Mouse (Mus musculus) v-Abl transformed pro-B cells (cell line): ENCODE results near the gene Dhrs4.

Experiments used
- in situ Hi-C, 2 experiments: fragments of 400-800 bp; cut with MboI; formaldehyde crosslinking; loops; one replicate each; pipeline ENCODE4 v1.15.1; 2025; ENCODE audit not compliant: unreplicated experiment in 2 of 2

Gene Dhrs4

DNA sequence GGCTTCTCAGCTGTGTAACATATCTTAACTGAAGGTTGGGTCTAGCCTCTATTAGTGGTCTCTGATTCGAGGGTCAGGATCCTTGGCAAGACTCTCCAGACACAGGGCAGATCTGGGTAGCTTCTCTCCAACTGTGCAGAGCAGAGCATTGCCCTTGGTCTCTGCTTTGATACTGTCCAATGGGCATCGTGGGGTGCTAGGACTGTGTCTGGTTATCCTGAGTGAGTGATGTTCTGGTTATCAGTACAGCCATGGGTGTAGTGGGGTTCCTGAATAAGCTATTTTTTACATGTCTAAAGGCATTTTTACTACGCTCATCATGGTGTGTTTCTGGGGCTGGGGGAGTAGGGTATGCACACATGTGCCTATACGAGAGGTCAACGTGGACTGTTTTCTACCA is 729 bp upstream of the Dhrs4 start:
- in situ Hi-C loops = no loop called here

DNA sequence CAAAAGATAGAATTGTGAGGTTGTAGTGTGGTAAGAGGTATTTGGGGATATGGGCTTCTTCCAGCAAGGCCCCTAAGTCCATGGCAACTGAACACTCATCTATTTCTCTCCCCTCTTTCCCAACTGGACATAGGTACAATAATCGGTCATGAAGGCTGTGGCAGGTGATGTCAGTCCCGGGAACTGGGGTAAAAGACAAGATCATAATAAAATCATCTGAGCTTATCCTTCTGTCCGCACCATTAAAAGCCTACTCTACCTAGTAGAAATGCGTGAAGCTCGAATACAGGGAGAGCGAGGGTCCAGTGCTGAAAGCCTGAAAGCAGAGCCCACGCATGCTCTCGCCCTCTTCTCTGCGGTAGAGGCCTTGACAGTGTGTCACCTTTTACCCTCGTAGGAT is 1.1 kb downstream of the Dhrs4 start:
- in situ Hi-C loops = no loop called here

DNA sequence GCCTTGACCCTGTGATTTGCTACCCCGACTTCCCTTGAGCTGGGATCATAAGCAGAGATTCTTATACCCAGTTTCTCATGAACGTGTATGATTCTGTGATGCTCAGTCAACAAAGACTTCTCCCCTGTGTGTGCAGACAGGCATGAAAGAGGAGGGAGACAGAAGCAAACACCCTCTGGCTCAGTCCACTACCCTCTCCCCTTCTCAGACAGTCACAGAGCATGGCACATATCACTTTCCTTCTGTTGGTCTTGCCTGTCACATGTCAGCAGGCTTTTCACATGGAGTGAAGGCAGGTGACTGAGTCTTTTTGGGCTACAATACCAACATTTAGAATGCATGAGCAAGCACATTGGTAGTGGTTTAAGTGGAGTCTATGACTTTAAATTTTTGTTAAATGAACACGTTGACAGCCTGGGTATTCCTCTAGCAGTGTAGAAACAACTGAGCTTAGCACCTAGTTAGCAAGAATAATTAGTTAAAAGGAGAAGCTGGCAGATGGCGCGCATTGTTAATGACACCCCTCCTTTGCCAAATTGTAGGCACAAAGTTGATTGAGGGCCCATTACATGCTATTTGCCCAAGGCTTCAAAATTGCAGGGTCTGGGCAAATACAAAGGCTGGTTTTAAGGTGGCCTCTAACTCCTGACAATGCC is 6.0 kb downstream of the Dhrs4 start:
- in situ Hi-C loops = no loop called here

DNA sequence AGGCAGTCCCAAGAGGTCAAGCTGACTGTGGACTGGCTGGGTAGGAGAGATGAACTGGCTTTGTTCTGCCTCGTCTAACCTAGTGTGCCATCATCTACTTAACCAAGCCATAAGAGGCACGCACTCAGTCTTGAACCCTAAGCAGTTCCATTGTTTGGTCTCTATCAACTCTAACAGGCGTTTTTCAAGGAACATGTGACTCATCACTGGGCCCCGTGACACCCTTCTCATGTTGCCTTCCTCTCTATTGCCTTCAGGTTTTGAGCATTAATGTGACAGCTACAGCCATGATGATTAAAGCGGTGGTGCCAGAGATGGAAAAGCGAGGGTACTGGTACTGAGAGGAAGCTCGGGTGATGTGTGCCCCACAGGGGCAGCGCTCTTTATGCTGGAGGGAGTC is 8.3 kb downstream of the Dhrs4 start:
- in situ Hi-C loops = no loop called here

DNA sequence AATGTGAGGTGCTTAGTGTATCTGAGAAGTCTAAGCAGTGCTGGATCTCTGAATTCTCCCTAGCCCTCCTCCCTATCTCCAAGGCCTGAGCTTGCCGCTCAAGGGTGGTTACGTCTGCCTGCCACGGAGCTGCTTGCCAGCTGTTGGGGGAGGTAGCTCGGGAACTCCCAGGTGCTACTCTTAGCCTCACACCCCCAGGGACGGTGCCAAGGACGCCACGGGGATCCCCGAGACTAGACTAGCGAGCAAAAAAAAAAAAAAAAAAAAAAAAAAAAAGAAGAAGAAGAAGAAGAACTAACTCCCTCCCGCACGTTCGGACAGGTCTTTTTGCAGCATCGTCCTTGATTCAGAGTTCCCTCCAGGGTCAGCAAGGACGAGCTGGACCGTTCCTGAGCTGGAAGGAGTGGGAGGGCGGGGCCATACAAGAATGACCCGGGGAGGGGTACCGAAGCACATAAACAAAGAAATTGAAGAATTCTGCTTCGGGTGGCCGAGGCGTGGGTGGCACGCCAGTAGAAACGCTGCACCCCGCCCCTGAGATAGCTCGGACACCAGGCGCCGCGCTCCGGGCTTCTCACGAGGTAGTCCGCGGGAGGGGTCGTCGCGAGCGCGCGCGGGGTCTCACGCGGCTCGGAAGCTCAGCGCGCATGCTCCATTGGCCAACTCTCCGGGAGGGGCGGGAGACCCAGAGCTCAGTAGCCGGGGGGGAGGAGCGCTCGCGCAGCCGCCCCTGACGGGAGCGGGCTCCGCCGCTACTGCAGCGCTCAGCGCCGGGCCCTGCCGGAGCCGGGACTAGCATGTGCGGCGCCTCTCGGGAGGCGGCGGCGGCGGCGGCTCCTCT is 12.0 kb downstream of the Dhrs4 start, which contains the start of gene Carmil3:
Gene Carmil3, plus strand, starts transcription at position 291 of the 841 bp plus-strand sequence.
- in situ Hi-C loops = loop anchor here (10.0 kb wide), 3 partner anchors 64 to 264 kb away; partner anchors contain the start of genes Cideb (in 1 of the 2) and Emc9 (in 1 of the 2)

DNA sequence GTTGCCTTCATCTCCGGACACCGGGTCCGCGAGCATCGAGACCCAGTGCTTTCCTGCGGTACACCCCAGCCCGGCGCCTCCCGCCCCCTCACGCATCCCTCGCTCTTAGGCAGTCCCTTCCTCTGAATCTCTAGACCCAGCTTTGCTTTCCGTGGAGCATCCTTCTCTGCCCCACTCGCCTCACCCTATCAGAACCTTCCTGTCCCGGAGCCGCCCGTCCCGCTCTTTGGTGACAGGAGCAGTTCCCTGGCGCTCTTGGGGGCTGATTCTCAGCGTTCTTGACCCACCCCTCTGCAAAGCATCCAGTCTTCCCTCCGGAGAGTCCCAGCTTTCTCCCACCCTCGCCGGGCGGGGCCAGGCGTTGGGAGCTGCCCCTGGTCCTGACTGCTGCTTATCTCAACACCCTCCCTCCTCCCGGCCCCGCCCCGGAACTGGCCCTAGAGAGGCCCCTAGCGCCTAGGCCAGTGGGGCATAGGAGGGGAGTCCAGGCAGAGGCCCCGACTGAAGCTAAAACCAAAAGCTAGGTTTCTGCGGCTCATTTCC is 12.8 kb downstream of the Dhrs4 start:
- in situ Hi-C loops = loop anchor here (10.0 kb wide), 3 partner anchors 63 to 263 kb away; partner anchors contain the start of genes Cideb (in 1 of the 2) and Emc9 (in 1 of the 2)

DNA sequence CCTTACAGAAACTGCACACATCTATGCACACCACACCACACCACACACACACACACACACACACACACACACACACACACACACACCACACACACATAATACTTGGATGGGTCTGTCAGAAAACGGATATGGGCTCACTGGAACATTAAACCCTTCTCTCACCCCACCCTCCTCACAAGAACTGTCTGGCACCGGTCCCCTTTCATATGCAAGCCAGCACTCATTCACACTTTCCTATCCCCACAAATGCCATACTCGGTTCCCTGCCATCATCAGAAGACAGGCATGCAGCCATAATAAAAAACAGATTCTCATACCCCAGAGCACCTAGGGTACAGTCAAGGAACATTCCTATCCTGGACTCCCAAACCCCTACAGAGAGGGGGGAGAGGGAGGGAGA is 13.5 kb downstream of the Dhrs4 start:
- in situ Hi-C loops = loop anchor here (10.0 kb wide), 3 partner anchors 63 to 263 kb away; partner anchors contain the start of genes Cideb (in 1 of the 2) and Emc9 (in 1 of the 2)

DNA sequence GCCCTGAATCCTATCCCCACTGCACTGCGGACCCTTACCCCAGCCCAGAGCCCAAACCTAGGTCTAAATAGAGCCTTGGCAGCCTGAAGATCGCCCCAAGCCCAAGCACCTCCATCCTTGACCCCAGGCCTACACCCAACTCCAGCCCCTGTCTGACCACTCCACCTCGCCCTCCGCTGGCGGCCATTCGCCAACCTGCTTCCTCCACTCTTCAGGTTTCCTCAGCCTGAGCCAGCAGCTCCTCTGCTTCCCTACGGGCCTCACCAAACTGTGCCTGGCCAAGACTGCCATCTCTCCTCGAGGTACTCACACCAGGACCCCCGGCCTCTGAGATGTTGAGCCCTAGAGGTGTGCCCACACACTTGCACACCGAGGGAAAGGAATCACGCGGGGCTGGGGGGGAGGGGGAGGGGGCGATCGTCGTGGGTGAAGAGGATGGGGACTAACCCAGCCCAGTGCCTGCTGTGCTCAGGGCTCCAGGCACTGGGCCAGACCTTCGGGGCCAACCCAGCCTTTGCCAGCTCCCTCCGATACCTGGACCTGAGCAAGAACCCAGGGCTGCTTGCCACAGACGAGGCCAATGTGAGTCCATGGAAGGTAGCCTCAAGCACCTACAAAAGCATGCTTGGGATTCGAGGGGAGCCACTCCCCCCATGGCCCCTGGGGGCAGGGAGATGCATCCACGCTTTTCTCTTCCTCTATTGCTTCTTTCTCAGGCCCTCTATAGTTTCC is 17.1 kb downstream of the Dhrs4 start:
- in situ Hi-C loops = loop anchor here (5.0 to 10.0 kb wide), 6 partner anchors 59 to 259 kb away; partner anchors contain the start of genes Cideb (in 1 of the 2) and Emc9 (in 1 of the 2)

DNA sequence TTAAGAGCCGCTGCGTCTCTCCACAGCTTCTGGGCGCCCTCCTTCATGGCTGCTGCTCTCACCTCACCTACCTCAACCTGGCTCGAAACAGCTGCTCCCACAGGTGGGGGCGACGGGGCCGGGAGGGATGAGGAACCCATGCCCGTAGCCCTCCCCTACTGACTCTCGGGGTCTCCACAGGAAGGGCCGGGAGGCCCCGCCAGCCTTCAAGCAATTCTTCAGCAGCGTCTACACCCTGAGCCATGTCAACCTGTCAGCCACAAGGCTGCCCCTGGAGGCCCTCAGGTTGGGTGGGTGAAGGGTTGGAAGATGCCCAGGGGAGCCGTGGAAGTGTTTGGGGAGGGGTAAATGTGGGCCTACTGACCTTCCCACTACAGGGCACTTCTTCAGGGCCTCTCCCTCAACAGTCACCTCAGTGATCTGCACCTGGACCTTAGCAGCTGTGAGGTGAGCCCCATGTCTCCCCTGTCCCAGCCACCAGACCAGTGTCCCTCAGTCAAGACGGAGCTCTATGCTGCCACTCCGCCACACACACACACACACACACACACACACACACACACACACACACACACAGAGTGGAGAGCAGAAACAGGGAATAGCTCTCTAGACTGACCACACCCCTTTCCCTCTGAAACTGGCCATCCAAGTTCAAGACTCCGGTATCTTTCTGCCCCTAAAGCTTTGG is 18.3 kb downstream of the Dhrs4 start:
- in situ Hi-C loops = loop anchor here (5.0 to 10.0 kb wide), 6 partner anchors 58 to 258 kb away; partner anchors contain the start of genes Cideb (in 1 of the 2) and Emc9 (in 1 of the 2)

DNA sequence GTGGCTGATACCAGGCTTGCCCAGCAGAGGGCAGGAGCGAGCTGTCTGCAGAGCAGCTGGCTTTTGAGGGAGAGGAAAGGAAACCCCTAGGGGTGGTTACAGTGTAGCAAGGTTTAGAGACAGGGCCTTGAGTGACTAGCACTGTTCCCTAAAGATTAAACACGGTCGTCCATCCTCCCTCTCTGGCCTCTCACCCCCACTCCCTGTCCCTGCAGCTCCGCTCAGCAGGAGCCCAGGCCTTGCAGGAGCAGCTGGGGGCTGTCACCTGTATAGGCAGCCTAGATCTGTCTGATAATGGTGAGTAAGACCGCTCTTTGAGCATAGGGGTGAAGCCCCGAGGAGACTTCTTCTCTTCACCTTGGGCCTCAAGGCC is 18.9 kb downstream of the Dhrs4 start:
- in situ Hi-C loops = loop anchor here (5.0 to 10.0 kb wide), 6 partner anchors 57 to 257 kb away; partner anchors contain the start of genes Cideb (in 1 of the 2) and Emc9 (in 1 of the 2)

DNA sequence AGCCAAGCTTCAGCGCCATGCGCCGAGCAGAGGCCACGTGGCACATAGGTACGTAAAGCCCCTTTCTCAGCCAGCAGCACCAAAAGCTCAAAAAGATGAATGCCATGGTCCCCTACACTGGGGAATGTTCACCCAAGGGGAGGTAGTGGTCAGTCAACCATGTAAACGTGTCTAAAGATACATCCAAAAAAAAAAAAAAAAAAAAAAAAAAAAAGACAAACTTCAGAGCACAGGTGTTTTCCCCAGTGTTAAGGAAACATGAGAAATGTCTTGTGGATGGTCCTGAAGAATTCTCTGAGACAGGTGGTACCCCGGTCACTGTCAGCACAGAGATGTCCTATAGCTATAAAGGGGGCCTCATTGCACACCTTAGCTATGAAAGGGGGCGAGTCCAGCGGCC is 27.1 kb downstream of the Dhrs4 start:
- in situ Hi-C loops = no loop called here

DNA sequence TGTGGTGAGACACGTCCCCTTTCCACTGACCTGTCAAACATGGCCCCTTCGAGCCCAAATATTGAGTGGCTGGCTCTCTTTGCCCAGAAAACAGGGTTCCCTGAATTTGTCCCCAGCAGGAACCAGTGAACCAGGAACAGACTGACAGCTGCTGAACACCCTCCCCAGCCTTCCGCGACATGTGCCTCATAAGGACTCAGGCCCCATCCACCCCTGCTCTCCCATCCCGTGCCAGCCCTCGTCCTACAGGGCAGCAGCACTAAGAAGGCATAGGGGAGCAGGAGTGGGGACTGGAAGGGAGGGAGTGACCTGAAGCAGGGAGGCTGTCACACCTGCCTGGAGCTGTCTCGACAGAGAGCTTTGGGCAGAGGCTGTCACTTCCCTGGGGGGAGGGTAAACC is 29.2 kb downstream of the Dhrs4 start:
- in situ Hi-C loops = no loop called here

DNA sequence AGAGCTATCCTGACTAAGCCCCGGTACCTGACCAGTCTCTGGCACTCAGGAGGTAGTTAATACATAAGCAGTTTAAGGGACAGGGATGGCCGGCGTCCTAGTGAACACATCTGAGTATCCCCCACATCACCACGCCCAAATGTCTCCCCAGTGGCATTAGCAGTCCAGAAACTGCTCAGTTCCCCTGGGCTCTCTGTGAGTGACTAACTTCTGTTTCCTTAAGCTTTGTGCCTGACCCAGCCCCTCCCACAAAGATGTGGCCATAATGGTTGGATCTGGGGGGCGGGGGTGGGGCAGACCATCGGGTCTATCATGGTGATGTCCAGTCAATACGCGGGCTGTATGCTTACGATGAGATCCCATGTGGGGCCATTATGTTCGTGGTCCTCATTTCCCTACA is 31.0 kb downstream of the Dhrs4 start:
- in situ Hi-C loops = no loop called here

DNA sequence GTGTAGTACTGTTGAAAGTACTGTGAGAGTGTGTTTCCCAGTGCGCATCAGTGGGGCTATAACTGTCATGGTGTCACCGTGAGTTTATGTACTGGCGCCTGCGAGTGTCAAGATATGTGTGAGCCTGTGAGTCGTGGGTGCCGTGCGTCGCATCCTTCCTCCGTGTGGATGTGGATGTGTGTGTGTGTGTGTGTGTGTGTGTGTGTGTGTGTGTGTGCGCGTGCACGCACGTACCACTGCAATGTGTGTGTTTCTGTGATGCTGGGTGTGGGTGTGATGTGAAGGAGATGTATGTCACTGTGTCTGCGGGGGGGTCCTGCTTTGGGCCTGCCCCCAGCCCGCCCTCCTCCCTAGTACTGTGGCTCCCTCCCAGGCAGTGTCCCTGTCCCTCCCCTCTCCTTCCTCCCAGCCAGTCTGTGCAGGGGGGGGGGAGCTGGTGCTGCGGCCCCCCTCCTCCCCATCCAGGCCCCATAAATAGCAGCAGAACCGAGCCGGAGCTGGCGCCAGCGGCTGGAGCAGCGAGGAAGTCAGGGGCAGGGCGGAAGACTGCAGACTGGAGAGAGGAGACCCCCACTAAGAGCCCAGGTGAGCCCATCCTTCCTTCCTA is 31.7 kb downstream of the Dhrs4 start, which contains the start of gene Cpne6:
Gene Cpne6, plus strand, starts transcription at position 321 of the 607 bp plus-strand sequence.
- in situ Hi-C loops = no loop called here

DNA sequence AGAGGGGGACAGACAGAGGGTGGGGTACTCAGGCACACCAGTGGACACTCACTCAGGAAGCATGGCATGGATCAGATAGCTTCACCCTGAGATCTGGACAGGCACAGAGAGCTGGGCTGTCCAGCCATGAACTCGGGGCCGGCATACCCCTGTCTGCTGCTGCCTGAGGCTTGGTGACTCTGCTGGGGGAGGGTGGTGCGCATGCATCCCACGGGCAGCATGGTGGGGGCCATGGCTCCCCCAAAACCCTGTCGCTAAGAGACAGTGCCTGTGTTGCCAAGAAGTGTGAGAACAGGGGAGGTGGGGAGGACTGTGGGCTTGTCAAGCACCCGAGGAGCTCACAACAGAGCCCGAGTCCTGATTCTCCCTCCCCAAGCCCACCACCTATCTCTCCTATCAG is 32.5 kb downstream of the Dhrs4 start:
- in situ Hi-C loops = no loop called here

DNA sequence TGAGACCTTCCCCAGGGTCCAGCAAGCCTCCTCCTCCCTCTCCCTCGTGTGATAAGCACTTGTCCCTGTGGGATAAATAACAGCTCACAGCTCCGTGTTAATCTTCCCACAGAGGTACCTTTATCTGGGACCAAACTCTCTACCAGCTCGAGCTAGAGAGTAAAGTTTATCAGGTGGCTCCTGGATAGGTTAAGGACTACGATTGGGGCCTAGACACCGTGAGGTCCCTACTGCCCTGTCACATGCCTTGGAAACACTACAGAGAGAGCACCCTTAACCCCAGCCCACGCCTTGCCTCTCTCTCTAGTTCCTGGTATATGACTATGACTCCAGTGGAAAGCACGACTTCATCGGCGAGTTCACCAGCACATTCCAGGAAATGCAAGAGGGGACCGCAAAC is 35.4 kb downstream of the Dhrs4 start:
- in situ Hi-C loops = no loop called here

DNA sequence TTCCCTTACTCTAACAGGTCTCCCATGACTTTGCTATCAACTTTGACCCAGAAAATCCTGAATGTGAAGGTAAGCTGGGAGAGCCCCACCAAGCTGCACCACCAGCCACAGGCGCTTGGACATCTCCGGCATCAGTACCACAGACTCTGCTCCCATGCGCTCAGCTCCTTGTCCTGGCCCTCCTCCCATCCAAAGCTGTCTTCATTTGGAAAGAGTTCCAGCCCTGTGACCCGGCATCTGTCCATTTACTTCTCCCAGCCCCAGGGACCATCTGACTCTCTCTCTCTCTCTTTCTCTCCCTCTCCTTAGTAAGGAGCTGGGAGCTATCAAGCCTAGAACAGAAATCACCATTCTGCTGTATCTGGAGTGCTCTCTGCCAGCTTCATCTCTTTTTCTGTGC is 37.3 kb downstream of the Dhrs4 start:
- in situ Hi-C loops = no loop called here

DNA sequence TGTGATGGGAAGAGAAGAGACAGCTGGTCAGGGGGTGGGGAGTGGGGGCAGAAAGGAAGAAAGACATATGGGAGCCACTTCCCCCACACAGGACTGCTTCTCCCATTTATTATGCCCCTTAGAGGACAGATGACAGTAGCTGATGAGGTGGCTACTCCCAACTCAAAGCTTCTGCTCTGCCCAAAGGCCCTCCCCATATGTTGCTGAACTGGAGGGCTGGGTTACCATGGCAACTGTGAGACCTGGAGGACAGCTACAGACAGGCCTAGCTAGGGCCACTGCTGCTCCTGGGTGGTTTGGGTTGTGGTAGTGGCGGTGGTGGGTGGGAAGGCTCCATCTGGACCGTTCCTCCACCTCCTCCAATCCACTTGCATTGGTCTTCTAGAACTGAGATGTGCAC is 40.3 kb downstream of the Dhrs4 start:
- in situ Hi-C loops = no loop called here

DNA sequence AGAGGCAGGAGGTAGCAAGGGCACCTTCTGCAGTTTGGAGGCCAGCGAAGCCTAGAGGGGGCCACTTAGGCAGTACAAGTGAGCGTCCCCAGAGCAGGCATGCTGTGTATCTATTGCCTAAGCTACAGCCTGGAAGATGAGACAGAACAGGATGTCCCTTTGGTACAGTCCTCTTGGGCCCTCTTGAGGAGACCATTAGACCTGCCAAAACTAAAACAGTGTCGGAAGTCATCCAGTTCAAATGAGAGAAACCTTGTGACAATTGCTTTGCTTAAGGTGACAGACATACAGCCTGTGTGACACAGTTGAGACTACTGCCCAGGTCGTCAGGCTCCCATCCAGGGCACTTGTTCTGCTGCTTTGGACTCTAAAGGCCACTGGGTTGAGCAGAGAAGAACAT is 41.0 kb downstream of the Dhrs4 start:
- in situ Hi-C loops = no loop called here
